Mouse (Mus musculus) frontal cortex, postnatal 36 days (tissue): ENCODE measurements around the gene Cs.
A peak's percentile ranks its signal among the peaks of the same experiment; 100 is the strongest.

ENCODE experiments used
- DNase-seq, 2 experiments: peaks; one replicate each; pipeline ENCODE4 v3.0.0; 2022; ENCODE audit warnings: low spot score in 2 of 2

Cs gene

GRCm38 (mm10) chr10:128372989-128373748, 35.6 kb downstream of the Cs start:
- no peak for DNase-seq

GRCm38 (mm10) chr10:128374393-128374792, 36.9 kb downstream of the Cs start:
- DNase-seq: no peak

- no peak for DNase-seq
Observed at GRCm38 (mm10) chr10:128376099-128376454, 38.5 kb downstream of the Cs start.

- DNase-seq: peak; percentile 80
Observed at GRCm38 (mm10) chr10:128376455-128377211, 39.1 kb downstream of the Cs start, which contains the start of gene Ankrd52. Ankrd52 (plus strand) TSS chr10:128377115.

GRCm38 (mm10) chr10:128377222-128377939, 39.8 kb downstream of the Cs start:
- DNase-seq: peak; percentile 36 to 50

- no peak for DNase-seq
Observed at GRCm38 (mm10) chr10:128377940-128378448, 40.5 kb downstream of the Cs start.

GRCm38 (mm10) chr10:128378462-128378861, 40.9 kb downstream of the Cs start:
- DNase-seq: no peak

GRCm38 (mm10) chr10:128379260-128379659, 41.7 kb downstream of the Cs start:
- no peak for DNase-seq

- DNase-seq: no peak
Observed at GRCm38 (mm10) chr10:128380565-128380964, 43.0 kb downstream of the Cs start.

- DNase-seq: no peak
Observed at GRCm38 (mm10) chr10:128382482-128382881, 44.9 kb downstream of the Cs start.

GRCm38 (mm10) chr10:128385902-128386301, 48.4 kb downstream of the Cs start:
- no peak for DNase-seq

- no peak for DNase-seq
Observed at GRCm38 (mm10) chr10:128388941-128389340, 51.4 kb downstream of the Cs start.

GRCm38 (mm10) chr10:128389570-128389969, 52.0 kb downstream of the Cs start:
- DNase-seq: no peak

GRCm38 (mm10) chr10:128390366-128390765, 52.8 kb downstream of the Cs start:
- no peak for DNase-seq

GRCm38 (mm10) chr10:128391850-128392249, 54.3 kb downstream of the Cs start:
- no peak for DNase-seq

- DNase-seq: no peak
Observed at GRCm38 (mm10) chr10:128396017-128396673, 58.6 kb downstream of the Cs start.

- no peak for DNase-seq
Observed at GRCm38 (mm10) chr10:128396716-128397264, 59.3 kb downstream of the Cs start.

GRCm38 (mm10) chr10:128397466-128397865, 59.9 kb downstream of the Cs start:
- DNase-seq: no peak

GRCm38 (mm10) chr10:128400338-128400737, 62.8 kb downstream of the Cs start:
- no peak for DNase-seq

- no peak for DNase-seq
Observed at GRCm38 (mm10) chr10:128401056-128401455, 63.5 kb downstream of the Cs start, which contains the start of gene Slc39a5. Slc39a5 (minus strand) TSS chr10:128401229.

- no peak for DNase-seq
Observed at GRCm38 (mm10) chr10:128401638-128402037, 64.1 kb downstream of the Cs start.
